Mouse (Mus musculus) kidney, adult 2 months (tissue): ENCODE measurements at regions not wholly inside any gene's neighbourhood (a gene's known extent, or its start where the extent isn't known, plus 50 kb on each side); places are given as distances from the start of the nearest gene placed in this dataset.

Source experiments
- DNase-seq: peaks from one replicate; pipeline ENCODE4 v3.0.0; 2021
- H3K27ac ChIP-seq: fragments of 200-500 bp; 2 replicates; pipeline ENCODE4 v1.5.1; 2012; ENCODE audit warnings: low read depth, low read length, control low read depth, inconsistent platforms; ENCODE audit not compliant: insufficient read depth
- H3K27me3 ChIP-seq: fragments of 200-500 bp; replicated peaks from 2 replicates; pipeline ENCODE4 v1.6.1; 2012; ENCODE audit warnings: mild to moderate bottlenecking, moderate library complexity, low read length, inconsistent platforms; ENCODE audit not compliant: control insufficient read depth, insufficient read depth
- H3K36me3 ChIP-seq: fragments of 200-500 bp; 2 replicates; pipeline ENCODE4 v1.6.1; 2012; ENCODE audit warnings: mild to moderate bottlenecking, moderate library complexity, low read length, inconsistent platforms; ENCODE audit not compliant: control insufficient read depth, insufficient read depth
- H3K4me1 ChIP-seq: fragments of 200-500 bp; 2 replicates; pipeline ENCODE4 v1.6.1; 2011; ENCODE audit warnings: low read length; ENCODE audit not compliant: control insufficient read depth, insufficient read depth
- H3K4me3 ChIP-seq: fragments of 200-500 bp; 2 replicates; pipeline ENCODE4 v1.5.1; 2011; ENCODE audit warnings: mild to moderate bottlenecking, low read depth, low read length, control low read depth; ENCODE audit not compliant: insufficient read depth
- CTCF ChIP-seq: fragments of 200-500 bp; conservative IDR thresholded peaks from 2 replicates; pipeline ENCODE4 v1.5.1; 2011; ENCODE audit warnings: low read depth, mild to moderate bottlenecking, control low read depth, low read length, moderate library complexity, mixed read lengths; ENCODE audit not compliant: insufficient read depth, insufficient read length
- POLR2A ChIP-seq: fragments of 200-500 bp; IDR thresholded peaks from one replicate; pipeline ENCODE4 v1.6.1; 2011; ENCODE audit warnings: low read depth, low read length, control low read depth
- WGBS: fragments of 180-500 bp; shearing (Covaris S2); methylation state at CpG from one replicate; pipeline ENCODE4 v1.1.7; 2018; 5-methylcytosine and 5-hydroxymethylcytosine counted together

DNA sequence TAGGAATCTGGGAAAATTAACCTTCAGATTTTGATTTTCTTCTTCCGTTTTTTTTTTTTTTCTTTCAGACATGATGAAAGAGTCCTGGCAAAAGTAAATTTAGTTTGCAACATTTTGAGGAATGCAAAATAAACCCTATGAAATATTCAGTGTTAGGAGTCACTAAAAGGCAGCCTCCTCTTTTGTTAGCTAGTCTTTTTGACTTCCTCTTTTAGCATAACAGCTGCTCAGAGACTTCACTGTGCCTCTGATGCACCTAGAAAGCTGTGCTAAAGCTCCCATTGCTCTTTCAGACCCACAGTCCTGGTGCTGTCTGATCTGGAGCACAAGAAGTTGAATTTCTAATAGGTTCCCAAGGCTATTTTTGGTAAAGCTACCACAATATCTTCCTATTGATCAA is 498.5 kb upstream of the Cblb start:
- Histone ChIP-seq H3K4me1 (no peaks in the 10 kb centered on the region), H3K4me3 (no peak overlapping the region), H3K27me3 (no peaks in the 10 kb centered on the region), H3K36me3 (no peaks in the 10 kb centered on the region), H3K27ac (no peak overlapping the region)
- WGBS = 78% methylated on average over 1 of the region's 1 CpGs
- TF ChIP-seq CTCF (no peak), POLR2A (no peak)
- no peak for DNase-seq

DNA sequence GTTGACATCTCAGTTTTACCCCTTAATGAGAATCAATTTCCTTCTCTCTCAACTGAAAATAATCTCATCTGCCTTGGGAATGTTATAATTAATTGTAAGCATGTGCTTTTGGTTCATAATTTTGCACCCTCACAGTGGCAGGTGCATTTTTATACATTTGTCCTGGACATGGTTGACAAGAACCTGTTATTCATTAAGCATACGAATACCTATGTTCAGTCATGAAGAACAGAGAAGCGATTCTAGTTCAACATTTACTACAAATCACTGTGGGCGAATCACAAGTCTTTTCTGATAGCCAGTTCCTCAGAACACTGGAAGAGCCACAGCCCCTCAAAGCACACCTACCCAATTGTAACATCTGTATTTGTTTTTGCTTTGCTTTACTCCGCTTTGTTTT is 487.3 kb upstream of the Cblb start:
- H3K27ac ChIP-seq = peak overlapping the region; percentile 89
- H3K36me3 ChIP-seq = no peaks in the 10 kb centered on the region
- peak; percentile 47 for DNase-seq
- peaks cover 5% of the 10 kb centered on the region; the same call in 1 of the 2 replicates for H3K4me1 ChIP-seq
- no peak overlapping the region for H3K4me3 ChIP-seq
- no peak for TF ChIP-seq POLR2A
- no peak for TF ChIP-seq CTCF
- H3K27me3 ChIP-seq = no peaks in the 10 kb centered on the region
- 35% methylated on average over 4 of the region's 4 CpGs for WGBS

DNA sequence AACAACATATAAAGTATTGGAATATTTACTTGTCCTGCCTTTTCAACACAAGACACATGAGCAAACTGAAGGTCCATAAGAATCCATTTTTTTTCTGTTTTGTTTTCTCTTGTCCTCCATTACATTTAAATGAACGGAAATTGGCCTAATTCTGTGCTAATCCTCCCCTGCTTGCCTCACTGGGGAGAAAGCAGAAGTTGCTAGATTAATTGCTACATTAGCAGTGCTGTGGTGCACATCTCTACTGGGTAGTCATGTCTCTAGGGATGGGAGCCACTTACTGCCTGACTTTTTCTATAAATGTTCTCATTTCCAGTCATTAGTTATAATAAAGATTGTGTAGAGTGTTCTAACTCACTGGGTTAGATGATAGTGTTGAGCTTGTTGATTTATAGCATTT is 484.0 kb upstream of the Cblb start:
- Histone ChIP-seq H3K4me1 (peaks cover 5% of the 10 kb centered on the region; the same call in 1 of the 2 replicates), H3K27me3 (no peaks in the 10 kb centered on the region), H3K4me3 (no peak overlapping the region), H3K27ac (no peak overlapping the region), H3K36me3 (no peaks in the 10 kb centered on the region)
- WGBS = 96% methylated on average over 1 of the region's 1 CpGs
- no peak for TF ChIP-seq CTCF
- no peak for TF ChIP-seq POLR2A
- DNase-seq = no peak

GRCm38 (mm10) chr16:51562866-51563658 is 468.0 kb upstream of the Cblb start:
- Histone ChIP-seq H3K4me3 (no peak overlapping the region), H3K36me3 (no peaks in the 10 kb centered on the region), H3K4me1 (no peaks in the 10 kb centered on the region), H3K27ac (peak overlapping the region; percentile 99), H3K27me3 (no peaks in the 10 kb centered on the region)
- 48% methylated on average over 5 of the region's 5 CpGs for WGBS
- TF ChIP-seq POLR2A (no peak), CTCF (no peak)
- peak; percentile 79 for DNase-seq

DNA sequence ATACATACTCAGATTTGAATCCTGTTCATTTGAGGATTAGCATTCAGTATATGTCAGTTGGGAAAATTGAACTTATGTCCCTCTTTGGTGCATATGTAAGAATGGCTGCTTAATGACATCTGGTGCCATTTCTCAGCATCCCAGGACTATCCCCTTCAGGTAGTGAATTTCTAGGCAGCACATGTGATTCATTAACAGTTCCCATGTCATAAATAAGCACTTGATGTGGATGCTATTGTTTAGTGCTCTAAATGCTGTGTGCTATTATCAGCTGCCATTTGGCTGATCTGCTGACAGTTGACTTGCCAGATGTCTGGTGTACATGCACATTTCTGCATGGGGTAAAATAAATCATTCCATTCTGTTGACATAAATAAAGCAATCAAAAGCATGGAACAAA is 467.0 kb upstream of the Cblb start:
- Histone ChIP-seq H3K4me3 (no peak overlapping the region), H3K4me1 (no peaks in the 10 kb centered on the region), H3K27ac (no peak overlapping the region), H3K27me3 (no peaks in the 10 kb centered on the region), H3K36me3 (no peaks in the 10 kb centered on the region)
- TF ChIP-seq CTCF (no peak), POLR2A (no peak)
- DNase-seq = no peak

GRCm38 (mm10) chr16:51577915-51578593 is 453.0 kb upstream of the Cblb start:
- 69% methylated on average over 2 of the region's 2 CpGs for WGBS

DNA sequence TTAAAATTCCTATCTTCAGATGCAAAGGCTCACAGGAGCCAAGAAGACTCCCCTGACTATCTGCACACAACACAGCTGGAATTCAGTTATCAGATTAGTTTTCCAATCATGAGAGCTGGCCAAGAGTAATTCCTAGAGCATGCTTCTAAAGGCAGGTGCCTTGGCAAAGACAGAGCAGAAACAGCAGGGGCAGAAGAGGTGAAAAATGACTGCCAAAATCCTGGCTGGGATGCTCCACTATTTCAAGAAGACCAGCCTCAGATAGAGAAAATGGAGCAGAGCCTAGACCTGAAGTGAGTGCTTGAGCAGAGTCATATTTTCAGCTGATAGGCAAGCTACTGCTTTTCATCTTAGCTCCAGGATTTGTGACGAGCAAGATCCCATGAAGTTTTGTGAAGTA is 450.5 kb upstream of the Cblb start:
- H3K4me3 ChIP-seq = no peak overlapping the region
- WGBS = 47% methylated on average over 1 of the region's 1 CpGs
- TF ChIP-seq CTCF = no peak
- no peak for TF ChIP-seq POLR2A

More at GRCm38 (mm10) chr16:51577915-51578593, 453.0 kb upstream of the Cblb start:
- H3K4me1 ChIP-seq = no peaks in the 10 kb centered on the region
- no peak overlapping the region for H3K27ac ChIP-seq
- H3K36me3 ChIP-seq = no peaks in the 10 kb centered on the region
- no peak overlapping the region for H3K4me3 ChIP-seq
- DNase-seq = no peak
- H3K27me3 ChIP-seq = no peaks in the 10 kb centered on the region
- TF ChIP-seq POLR2A (no peak), CTCF (no peak)

GRCm38 (mm10) chr16:51589924-51590397 is 441.1 kb upstream of the Cblb start:
- DNase-seq = no peak
- Histone ChIP-seq H3K27me3 (no peaks in the 10 kb centered on the region), H3K36me3 (no peaks in the 10 kb centered on the region), H3K27ac (no peak overlapping the region), H3K4me1 (no peaks in the 10 kb centered on the region), H3K4me3 (no peak overlapping the region)
- no peak for TF ChIP-seq POLR2A
- TF ChIP-seq CTCF = no peak
- WGBS = 26% methylated on average over 2 of the region's 2 CpGs

More for the DNA sequence above, 450.5 kb upstream of the Cblb start:
- Histone ChIP-seq H3K4me1 (no peaks in the 10 kb centered on the region), H3K27ac (no peak overlapping the region), H3K27me3 (no peaks in the 10 kb centered on the region), H3K36me3 (no peaks in the 10 kb centered on the region)
- DNase-seq = no peak
